Mouse (Mus musculus) liver, postnatal 0 days (tissue): ENCODE measurements around the gene Ttll5.

ENCODE experiments used
- CTCF ChIP-seq: sonication (generic); IDR thresholded peaks from 2 replicates; pipeline ENCODE4 v1.5.1; 2016; ENCODE audit warnings: antibody characterized with exemption, low read depth
- EP300 ChIP-seq: IDR thresholded peaks from 2 replicates; pipeline ENCODE4 v1.6.1; 2016; ENCODE audit warnings: antibody characterized with exemption, low read depth, mild to moderate bottlenecking

DNA sequence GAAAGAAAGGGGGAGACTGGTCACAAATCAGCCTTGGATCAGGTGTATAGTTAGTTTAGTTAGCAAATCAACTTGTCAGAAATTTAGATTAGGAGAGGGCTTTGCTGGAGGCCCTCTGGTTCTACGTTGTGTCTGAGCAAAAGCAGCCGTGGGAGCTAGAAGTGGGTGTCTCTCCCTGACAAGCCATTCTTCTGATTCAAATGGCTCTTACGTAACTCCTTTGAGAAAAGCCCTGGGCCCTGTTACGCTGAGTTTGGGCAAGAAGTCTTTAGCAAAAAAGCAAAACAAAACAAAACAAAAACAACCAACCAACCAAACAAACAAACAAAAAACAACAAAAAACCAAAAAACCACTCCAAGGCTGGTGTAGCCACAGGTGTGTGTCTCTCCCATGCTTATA, 266.3 kb downstream of the Ttll5 start:
- TF ChIP-seq CTCF (no peak), EP300 (no peak)
